In the genomic region with DNA sequence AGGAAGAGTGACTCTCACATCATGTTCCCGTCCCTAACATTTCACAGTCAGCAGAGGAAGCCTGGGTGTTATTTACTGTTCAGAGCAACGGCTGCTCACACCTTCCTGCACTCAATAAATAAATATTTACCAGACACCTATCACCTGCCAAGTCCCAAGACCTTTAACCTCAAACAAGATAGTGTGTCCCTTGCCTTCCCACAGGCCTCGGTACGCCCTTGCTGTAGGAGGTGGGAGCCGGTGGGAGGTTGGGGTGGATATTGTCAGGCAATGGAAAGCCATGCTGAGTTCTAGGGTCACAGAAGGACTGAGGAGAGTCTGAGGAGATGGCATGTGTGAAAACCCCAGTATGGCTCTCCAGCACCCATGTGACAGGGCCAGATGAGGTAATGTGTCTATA, we compare ENCODE assay signal across 19 mouse cellular contexts. TPM values are rescaled to one million over a fixed set of nuclear protein-coding genes. Genes with fewer than 3 reads are reported as not detected.
"Had no signal": no experiment of that assay in that cellular context is flagged by ENCODE, and none has a peak within 500 bp of the region (broad histone marks: within the 10 kb centered on the region; RNA-seq: fewer than 3 reads in every experiment).

No protein-coding gene starts in this region.

- H3K27ac ChIP-seq: hindbrain, embryonic 15.5 days; limb, embryonic 10.5 days; midbrain, embryonic 13.5 days had no signal

- ATAC-seq: lung, postnatal 0 days; midbrain, embryonic 13.5 days had no signal

- H3K36me3 ChIP-seq: hindbrain, embryonic 15.5 days; limb, embryonic 10.5 days; midbrain, embryonic 13.5 days had no signal

- H3K4me3 ChIP-seq: hindbrain, embryonic 15.5 days; limb, embryonic 10.5 days; midbrain, embryonic 13.5 days had no signal

- DNase-seq: kidney, adult 18-20 months; kidney, postnatal 4 days; lung, adult 2 months; lung, postnatal 36 days; right cerebral cortex, adult 18-20 months; right cerebral cortex, postnatal 25 days; thymus, adult 18-20 months; thymus, postnatal 14 days had no signal

- H3K4me2 ChIP-seq: hindbrain, embryonic 15.5 days; midbrain, embryonic 13.5 days had no signal

- H3K9ac ChIP-seq: hindbrain, embryonic 15.5 days; midbrain, embryonic 13.5 days had no signal

- H3K9me3 ChIP-seq: hindbrain, embryonic 15.5 days; limb, embryonic 10.5 days; midbrain, embryonic 13.5 days had no signal

- H3K27me3 ChIP-seq: hindbrain, embryonic 15.5 days had no signal

RNA-seq across cellular contexts. Expression of a gene that starts 8.0 kb away (rescaled TPM):
- total RNA-seq: layer of hippocampus, postnatal 14 days; left cerebral cortex, adult 18-20 months; left cerebral cortex, postnatal 14 days; megakaryocyte progenitor cell, adult 5-6 weeks; midbrain, postnatal 0 days had no signal
- polyA plus RNA-seq: hindbrain, embryonic 15.5 days; kidney, embryonic 16.5 days; limb, embryonic 10.5 days; lung, postnatal 0 days; spleen, adult 2 months had no signal

RNA-seq across cellular contexts. Expression of a gene that starts 36.8 kb away (rescaled TPM):
- total RNA-seq: left cerebral cortex, adult 18-20 months; megakaryocyte progenitor cell, adult 5-6 weeks had no signal
- polyA plus RNA-seq: kidney, embryonic 16.5 days; limb, embryonic 10.5 days; lung, adult 2 months; lung, postnatal 0 days; spleen, adult 2 months had no signal
